Mouse (Mus musculus) neural tube, embryonic 13.5 days (tissue): Measurements from ENCODE around the gene Troap. TPM values are rescaled to one million over a fixed set of nuclear protein-coding genes. Genes with fewer than 3 reads are reported as not detected.

Source experiments
- ATAC-seq: fragments of 200-750 bp; cut with Nextera tagmentation; 2 replicates; pipeline ENCODE4 v1.8.0; 2017; ENCODE audit warnings: low read depth, mild to moderate bottlenecking, moderate TSS enrichment, moderate library complexity
- H3K27ac ChIP-seq: fragments of 300-500 bp; sonication (generic); replicated peaks from 2 replicates; pipeline ENCODE4 v1.5.1; 2015; ENCODE audit warnings: moderate library complexity, mild to moderate bottlenecking, inconsistent platforms
- H3K27me3 ChIP-seq: fragments of 300-500 bp; sonication (generic); 2 replicates; pipeline ENCODE4 v1.6.1; 2015; ENCODE audit warnings: mild to moderate bottlenecking, inconsistent platforms
- H3K36me3 ChIP-seq: fragments of 300-500 bp; sonication (generic); 2 replicates; pipeline ENCODE4 v1.6.1; 2015; ENCODE audit warnings: mild to moderate bottlenecking, inconsistent platforms
- H3K4me1 ChIP-seq: fragments of 300-500 bp; sonication (generic); replicated peaks from 2 replicates; pipeline ENCODE4 v1.6.1; 2015; ENCODE audit warnings: inconsistent platforms
- H3K4me2 ChIP-seq: fragments of 300-500 bp; sonication (generic); 2 replicates; pipeline ENCODE4 v1.6.1; 2015; ENCODE audit warnings: inconsistent platforms, mild to moderate bottlenecking, moderate library complexity
- H3K4me3 ChIP-seq: fragments of 300-500 bp; sonication (generic); 2 replicates; pipeline ENCODE4 v1.5.1; 2015; ENCODE audit warnings: mild to moderate bottlenecking, inconsistent platforms
- H3K9ac ChIP-seq: fragments of 300-500 bp; sonication (generic); 2 replicates; pipeline ENCODE4 v1.6.1; 2015; ENCODE audit warnings: moderate library complexity, mild to moderate bottlenecking, inconsistent platforms
- H3K9me3 ChIP-seq: fragments of 300-500 bp; sonication (generic); 2 replicates; pipeline ENCODE4 v1.6.1; 2016; ENCODE audit warnings: inconsistent platforms
- WGBS: fragments of 180-500 bp; shearing (Covaris S2); methylation state at CpG from one replicate; pipeline ENCODE4 v1.1.7; 2015; 5-methylcytosine and 5-hydroxymethylcytosine counted together
- polyA plus RNA-seq: library from polyadenylated mRNA; unstranded; fragments of >200 nt; fragmentation: Nextera tagmentation; extraction: Ambion mirVana; gene quantifications from 2 replicates; pipeline ENCODE4 v1.2.1, GENCODE M21; 2015

The Troap gene
- polyA plus RNA-seq, 1 experiment from 2014 or later, result 6.3 TPM

GRCm38 (mm10) chr15:99032726-99033250 is 41.6 kb upstream of the Troap start:
- H3K27ac ChIP-seq, result no peak overlapping the region
- no peak overlapping the region for H3K4me3 ChIP-seq
- WGBS, result 79% methylated on average over 7 of the region's 7 CpGs
- H3K36me3 ChIP-seq, result no peaks in the 10 kb centered on the region
- H3K9ac ChIP-seq, result 0 out of 2 replicates have a peak overlapping the region, but pooled peaks have one; percentile 19
- H3K9me3 ChIP-seq, result no peaks in the 10 kb centered on the region
- H3K4me1 ChIP-seq, result peaks cover 29% of the 10 kb centered on the region
- peaks cover 22% of the 10 kb centered on the region for H3K27me3 ChIP-seq
- peak overlapping the region; percentile 74 for H3K4me2 ChIP-seq
- no peak for ATAC-seq

DNA sequence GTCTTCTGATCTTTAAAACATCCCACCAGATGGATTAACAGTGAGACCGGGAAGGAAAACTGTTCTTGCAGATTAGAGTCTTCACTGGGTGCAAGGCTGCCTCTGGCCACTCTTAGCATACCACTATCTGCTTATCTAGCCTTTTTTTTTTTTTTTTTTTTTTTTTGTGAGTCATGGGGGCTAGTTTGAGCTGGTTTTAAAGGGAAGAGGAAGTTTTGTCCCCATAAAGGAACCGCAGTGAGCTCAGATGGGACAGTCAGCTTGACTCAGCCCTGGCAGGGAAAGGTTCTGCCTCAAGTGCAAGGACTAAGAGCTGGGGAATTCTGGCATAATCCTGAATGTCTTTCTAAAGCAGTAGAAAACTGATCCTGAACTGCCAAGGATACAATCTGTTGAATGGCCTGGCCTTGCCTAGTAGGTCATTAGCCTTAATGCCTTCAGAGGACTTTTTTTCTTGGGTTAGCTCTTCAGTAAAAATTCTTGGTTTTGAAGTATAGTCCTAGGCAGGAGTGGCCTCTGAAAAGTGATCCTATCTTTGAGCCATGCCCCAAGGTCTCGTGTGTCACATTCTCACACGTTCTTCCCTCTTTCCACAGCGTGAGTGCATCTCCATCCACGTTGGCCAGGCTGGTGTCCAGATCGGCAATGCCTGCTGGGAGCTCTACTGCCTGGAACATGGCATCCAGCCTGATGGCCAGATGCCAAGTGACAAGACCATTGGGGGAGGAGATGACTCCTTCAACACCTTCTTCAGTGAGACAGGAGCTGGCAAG is 40.7 kb upstream of the Troap start:
- Histone ChIP-seq H3K36me3 (no peaks in the 10 kb centered on the region), H3K9ac (no peak overlapping the region), H3K4me2 (no peak overlapping the region), H3K27me3 (peaks cover 22% of the 10 kb centered on the region), H3K4me3 (no peak overlapping the region), H3K9me3 (no peaks in the 10 kb centered on the region), H3K27ac (no peak overlapping the region), H3K4me1 (peaks cover 29% of the 10 kb centered on the region)
- no peak for ATAC-seq
- WGBS, result 92% methylated on average over 7 of the region's 7 CpGs

DNA sequence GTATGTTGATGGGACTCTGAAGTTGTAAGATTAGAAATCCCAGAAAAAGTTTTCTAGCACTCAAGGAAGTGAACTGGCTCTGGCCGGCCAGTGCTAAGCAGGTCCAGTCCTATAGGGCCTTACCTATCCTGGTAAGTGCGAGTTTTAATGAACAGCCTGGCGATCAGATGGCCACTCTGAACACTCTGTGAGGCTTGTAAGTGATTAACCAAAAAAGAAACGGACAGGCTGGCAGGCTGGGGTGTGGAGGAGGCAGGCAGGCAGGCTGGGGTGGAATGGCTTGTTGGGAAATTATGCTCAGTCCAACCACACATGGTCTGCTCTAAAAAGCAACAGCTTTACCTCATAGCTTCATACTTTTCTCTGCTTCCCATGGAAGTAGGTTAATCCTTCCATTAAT is 38.9 kb upstream of the Troap start:
- 88% methylated on average over 4 of the region's 4 CpGs for WGBS
- ATAC-seq, result no peak
- H3K4me2 ChIP-seq, result no peak overlapping the region
- peaks cover 14% of the 10 kb centered on the region for H3K4me1 ChIP-seq
- peaks cover 9% of the 10 kb centered on the region for H3K27me3 ChIP-seq
- H3K9ac ChIP-seq, result no peak overlapping the region
- H3K4me3 ChIP-seq, result no peak overlapping the region
- H3K36me3 ChIP-seq, result no peaks in the 10 kb centered on the region
- no peak overlapping the region for H3K27ac ChIP-seq
- H3K9me3 ChIP-seq, result no peaks in the 10 kb centered on the region

- Histone ChIP-seq H3K36me3 (no peaks in the 10 kb centered on the region), H3K4me3 (no peak overlapping the region), H3K9ac (no peak overlapping the region), H3K9me3 (no peaks in the 10 kb centered on the region), H3K27me3 (peaks cover 1% of the 10 kb centered on the region; the same call in 1 of the 2 replicates), H3K4me2 (no peak overlapping the region), H3K4me1 (peaks cover 10% of the 10 kb centered on the region; the same call in 1 of the 2 replicates), H3K27ac (no peak overlapping the region)
- WGBS, result 92% methylated on average over 8 of the region's 8 CpGs
- ATAC-seq, result no peak
Measured at GRCm38 (mm10) chr15:99036249-99036905, 38.0 kb upstream of the Troap start.

DNA sequence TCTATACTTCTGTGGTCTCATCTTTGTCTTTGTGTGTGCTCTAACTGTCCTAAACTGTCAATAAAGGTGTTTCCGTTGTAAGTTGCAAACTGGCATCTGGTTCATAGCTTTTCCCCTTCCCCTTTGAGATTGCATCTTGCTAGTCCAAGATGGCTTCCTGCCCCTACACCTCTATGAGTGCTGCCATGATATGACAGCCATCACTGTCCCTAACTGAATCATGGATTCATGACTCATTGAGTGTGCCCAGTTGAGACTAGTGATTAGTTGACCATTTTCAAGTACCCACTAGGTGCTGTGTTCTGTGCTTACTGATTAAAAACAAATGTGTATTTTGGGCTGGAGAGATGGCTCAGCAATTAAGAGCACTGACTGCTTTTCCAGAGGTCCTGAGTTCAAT is 36.4 kb upstream of the Troap start:
- no peak overlapping the region for H3K4me2 ChIP-seq
- no peak for ATAC-seq
- 90% methylated on average over 1 of the region's 1 CpGs for WGBS
- no peak overlapping the region for H3K27ac ChIP-seq
- H3K9ac ChIP-seq, result no peak overlapping the region
- no peak overlapping the region for H3K4me3 ChIP-seq
- no peaks in the 10 kb centered on the region for H3K27me3 ChIP-seq
- no peaks in the 10 kb centered on the region for H3K9me3 ChIP-seq
- H3K4me1 ChIP-seq, result no peaks in the 10 kb centered on the region
- no peaks in the 10 kb centered on the region for H3K36me3 ChIP-seq

- no peaks in the 10 kb centered on the region for H3K4me1 ChIP-seq
- no peaks in the 10 kb centered on the region for H3K27me3 ChIP-seq
- no peak overlapping the region for H3K27ac ChIP-seq
- no peaks in the 10 kb centered on the region for H3K9me3 ChIP-seq
- no peak overlapping the region for H3K4me3 ChIP-seq
- H3K9ac ChIP-seq, result no peak overlapping the region
- H3K36me3 ChIP-seq, result no peaks in the 10 kb centered on the region
- H3K4me2 ChIP-seq, result no peak overlapping the region
- ATAC-seq, result no peak
- 93% methylated on average over 5 of the region's 5 CpGs for WGBS
Measured at GRCm38 (mm10) chr15:99038797-99039196, 35.6 kb upstream of the Troap start.

DNA sequence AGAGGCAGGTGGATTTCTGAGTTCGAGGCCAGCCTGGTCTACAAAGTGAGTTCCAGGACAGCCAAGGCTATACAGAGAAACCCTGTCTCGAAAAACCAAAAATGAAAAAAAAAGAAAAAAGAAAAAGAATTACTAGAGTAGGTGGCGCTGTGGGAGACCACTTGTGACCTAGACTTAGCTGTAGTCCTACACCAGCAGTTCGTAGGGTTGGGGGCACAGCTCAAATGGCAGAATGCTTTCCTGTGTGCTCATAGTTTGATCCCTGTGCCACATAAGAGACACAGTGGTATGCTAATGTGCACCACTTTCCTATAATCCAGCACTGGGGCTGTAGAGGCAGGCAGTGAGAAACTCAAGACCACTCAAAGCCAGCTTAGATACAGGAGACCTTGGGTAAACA is 35.1 kb upstream of the Troap start:
- 85% methylated on average over 4 of the region's 4 CpGs for WGBS
- no peak overlapping the region for H3K4me3 ChIP-seq
- H3K9ac ChIP-seq, result no peak overlapping the region
- H3K9me3 ChIP-seq, result no peaks in the 10 kb centered on the region
- no peaks in the 10 kb centered on the region for H3K36me3 ChIP-seq
- no peak overlapping the region for H3K4me2 ChIP-seq
- H3K4me1 ChIP-seq, result no peaks in the 10 kb centered on the region
- H3K27me3 ChIP-seq, result no peaks in the 10 kb centered on the region
- no peak overlapping the region for H3K27ac ChIP-seq
- no peak for ATAC-seq

DNA sequence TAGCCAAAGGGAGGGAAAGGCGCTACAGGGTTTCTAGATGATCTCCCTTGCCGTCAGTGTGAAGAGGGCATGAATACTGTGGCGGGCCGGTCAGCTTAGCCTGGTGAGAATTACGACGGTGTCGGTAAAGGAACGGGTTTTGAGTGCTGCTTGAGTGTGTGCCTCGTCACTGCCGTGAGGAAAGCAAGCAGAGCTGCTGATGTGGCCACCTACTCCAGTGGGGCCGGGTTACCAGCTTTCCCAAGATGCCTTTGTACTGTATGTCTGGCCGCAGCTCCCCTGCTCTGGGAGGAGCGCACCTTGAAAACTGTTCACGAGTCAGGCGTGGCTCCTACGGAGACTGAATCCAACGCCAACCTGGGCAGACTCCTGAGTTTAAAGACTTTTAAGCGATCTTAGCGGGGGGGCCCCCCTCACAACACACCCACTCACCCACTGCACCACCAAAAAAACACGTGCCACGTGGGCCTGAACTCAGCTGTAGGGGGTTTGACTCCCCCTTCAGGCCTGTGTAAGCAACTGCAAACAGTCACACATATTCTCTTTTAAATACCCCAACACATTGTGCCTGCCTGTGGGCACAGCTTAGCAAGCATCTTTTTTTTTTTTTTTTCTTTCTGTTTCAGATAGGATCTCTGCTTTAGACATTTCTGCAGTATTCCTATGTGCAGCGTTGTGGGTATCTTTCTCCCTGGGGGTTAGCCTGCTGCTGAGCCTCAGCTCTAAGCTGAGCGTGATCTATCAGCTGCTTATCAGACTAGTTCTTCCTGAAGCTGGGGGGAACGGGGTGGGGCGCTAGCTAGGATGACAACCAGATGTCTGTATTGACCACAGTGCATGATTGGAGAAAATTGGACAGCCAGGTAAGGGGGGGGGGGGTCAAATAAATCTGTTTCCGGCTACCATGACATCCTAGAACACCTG is 34.1 kb upstream of the Troap start:
- Histone ChIP-seq H3K9ac (no peak overlapping the region), H3K36me3 (no peaks in the 10 kb centered on the region)
- 68% methylated on average over 26 of the region's 26 CpGs for WGBS

GRCm38 (mm10) chr15:99040920-99041856 is 33.2 kb upstream of the Troap start:
- Histone ChIP-seq H3K4me1 (no peaks in the 10 kb centered on the region), H3K4me3 (no peak overlapping the region), H3K27me3 (no peaks in the 10 kb centered on the region), H3K9me3 (no peaks in the 10 kb centered on the region), H3K9ac (no peak overlapping the region), H3K27ac (no peak overlapping the region), H3K4me2 (no peak overlapping the region), H3K36me3 (no peaks in the 10 kb centered on the region)
- no peak for ATAC-seq
- WGBS, result 65% methylated on average over 21 of the region's 21 CpGs

More for the DNA sequence above, 34.1 kb upstream of the Troap start:
- Histone ChIP-seq H3K27ac (no peak overlapping the region), H3K4me3 (no peak overlapping the region), H3K27me3 (no peaks in the 10 kb centered on the region), H3K4me2 (no peak overlapping the region), H3K4me1 (no peaks in the 10 kb centered on the region), H3K9me3 (no peaks in the 10 kb centered on the region)
- no peak for ATAC-seq

DNA sequence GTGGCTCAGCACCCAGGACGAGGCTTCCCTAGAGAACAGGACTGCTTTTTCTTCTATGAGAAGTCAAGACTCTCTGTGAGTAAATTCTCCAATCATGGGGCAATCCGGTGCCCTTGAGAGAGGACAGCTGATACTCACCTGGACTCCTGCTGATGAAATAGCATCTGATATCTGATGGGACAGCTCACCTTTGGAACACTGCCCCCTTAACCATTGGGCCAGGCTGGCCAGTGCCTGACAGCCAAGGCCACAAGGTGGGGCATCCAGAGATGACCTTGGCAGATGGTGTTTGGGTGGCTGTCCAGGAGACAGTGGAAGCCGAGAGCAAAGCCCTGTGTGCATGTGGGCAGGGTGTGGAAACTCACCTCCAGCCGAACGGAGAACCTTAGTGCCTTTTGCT is 32.0 kb upstream of the Troap start:
- WGBS, result 89% methylated on average over 5 of the region's 5 CpGs
- no peaks in the 10 kb centered on the region for H3K9me3 ChIP-seq
- no peaks in the 10 kb centered on the region for H3K27me3 ChIP-seq
- H3K27ac ChIP-seq, result no peak overlapping the region
- ATAC-seq, result no peak
- H3K4me1 ChIP-seq, result no peaks in the 10 kb centered on the region
- H3K4me3 ChIP-seq, result no peak overlapping the region
- H3K4me2 ChIP-seq, result no peak overlapping the region
- H3K36me3 ChIP-seq, result no peaks in the 10 kb centered on the region
- H3K9ac ChIP-seq, result no peak overlapping the region

DNA sequence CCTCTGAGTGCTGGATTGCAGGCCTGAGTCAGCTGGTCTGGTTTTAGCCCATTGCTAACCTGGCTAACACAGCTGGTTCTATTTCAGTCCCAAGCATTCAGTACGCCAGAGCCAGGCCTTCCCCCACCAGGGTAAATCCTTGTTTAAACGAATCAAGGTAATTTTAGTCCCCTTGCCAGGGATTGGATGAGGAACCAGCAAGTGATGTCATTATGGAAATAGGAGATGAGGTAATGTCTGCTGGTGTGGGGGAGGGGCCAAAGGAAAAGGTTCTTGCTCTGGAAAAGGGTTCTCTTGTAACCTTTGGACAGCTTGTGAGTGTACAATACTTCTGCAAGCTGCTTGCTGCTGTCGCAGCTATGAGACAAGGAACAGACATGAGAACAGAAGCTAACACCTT is 29.5 kb upstream of the Troap start:
- no peaks in the 10 kb centered on the region for H3K4me1 ChIP-seq
- no peaks in the 10 kb centered on the region for H3K36me3 ChIP-seq
- no peak overlapping the region for H3K4me2 ChIP-seq
- H3K27ac ChIP-seq, result no peak overlapping the region
- no peaks in the 10 kb centered on the region for H3K9me3 ChIP-seq
- no peak overlapping the region for H3K9ac ChIP-seq
- WGBS, result 68% methylated on average over 3 of the region's 3 CpGs
- no peak for ATAC-seq
- H3K27me3 ChIP-seq, result no peaks in the 10 kb centered on the region
- H3K4me3 ChIP-seq, result no peak overlapping the region
